Mouse (Mus musculus): ENCODE measurements around the gene Tmem176a.
"Not testable (repeated sequence)": the region's sequence is repeated elsewhere in the genome, so short reads cannot be mapped to it uniquely, and the experiment has no call there.

The Tmem176a gene

GRCm38 (mm10) chr6:48842111-48842842 lies 1.6 kb downstream of the Tmem176a start:
- DNase-seq (ENCODE audit: low spot score in 2 of 2), result peak in 1 of 2 experiments; percentile 49

GRCm38 (mm10) chr6:48845086-48845485 lies 4.4 kb downstream of the Tmem176a start:
- DNase-seq (ENCODE audit: low spot score in 2 of 2), result no peak

- DNase-seq (ENCODE audit: low spot score in 2 of 2), result no peak
Observed at GRCm38 (mm10) chr6:48851820-48852491, 11.2 kb downstream of the Tmem176a start.

GRCm38 (mm10) chr6:48854155-48854554 lies 13.4 kb downstream of the Tmem176a start:
- DNase-seq (ENCODE audit: low spot score in 2 of 2), result no peak

GRCm38 (mm10) chr6:48857613-48858302 lies 17.0 kb downstream of the Tmem176a start:
- no peak for DNase-seq (ENCODE audit: low spot score in 2 of 2)

GRCm38 (mm10) chr6:48860130-48860815 lies 19.6 kb downstream of the Tmem176a start:
- peak in 1 of 2 experiments; percentile 74 for DNase-seq (ENCODE audit: low spot score in 2 of 2)

GRCm38 (mm10) chr6:48860851-48861250 lies 20.1 kb downstream of the Tmem176a start:
- DNase-seq (ENCODE audit: low spot score in 2 of 2), result no peak

- no peak for DNase-seq (ENCODE audit: low spot score in 2 of 2)
Observed at GRCm38 (mm10) chr6:48861616-48862280, 21.0 kb downstream of the Tmem176a start.

GRCm38 (mm10) chr6:48862816-48863215 lies 22.1 kb downstream of the Tmem176a start:
- DNase-seq (ENCODE audit: low spot score in 2 of 2), result no peak

- DNase-seq (ENCODE audit: low spot score in 2 of 2), result no peak
Observed at GRCm38 (mm10) chr6:48863488-48863887, 22.8 kb downstream of the Tmem176a start.

GRCm38 (mm10) chr6:48864181-48864580 lies 23.5 kb downstream of the Tmem176a start:
- no peak for DNase-seq (ENCODE audit: low spot score in 2 of 2)

GRCm38 (mm10) chr6:48864723-48865122 lies 24.0 kb downstream of the Tmem176a start:
- no peak for DNase-seq (ENCODE audit: low spot score in 2 of 2)

- no peak for DNase-seq (ENCODE audit: low spot score in 2 of 2)
Observed at GRCm38 (mm10) chr6:48865152-48865745, 24.5 kb downstream of the Tmem176a start.

GRCm38 (mm10) chr6:48866355-48866950 lies 25.7 kb downstream of the Tmem176a start:
- DNase-seq (ENCODE audit: low spot score in 2 of 2), result not testable (repeated sequence)

GRCm38 (mm10) chr6:48867158-48867557 lies 26.4 kb downstream of the Tmem176a start:
- no peak for DNase-seq (ENCODE audit: low spot score in 2 of 2)

- DNase-seq (ENCODE audit: low spot score in 2 of 2), result no peak
Observed at GRCm38 (mm10) chr6:48869774-48870173, 29.1 kb downstream of the Tmem176a start.

- no peak for DNase-seq (ENCODE audit: low spot score in 2 of 2)
Observed at GRCm38 (mm10) chr6:48872596-48872995, 31.9 kb downstream of the Tmem176a start, which contains the start of gene Aoc1. Aoc1 (plus strand) TSS chr6:48872896.

GRCm38 (mm10) chr6:48874576-48874975 lies 33.9 kb downstream of the Tmem176a start:
- no peak for DNase-seq (ENCODE audit: low spot score in 2 of 2)

- DNase-seq (ENCODE audit: low spot score in 2 of 2), result no peak
Observed at GRCm38 (mm10) chr6:48875515-48875914, 34.8 kb downstream of the Tmem176a start.

GRCm38 (mm10) chr6:48876510-48877135 lies 35.9 kb downstream of the Tmem176a start:
- DNase-seq (ENCODE audit: low spot score in 2 of 2), result no peak
